Mouse (Mus musculus) liver, adult 2 months (tissue): ENCODE results near the gene Lhx6.

ENCODE experiments used
- CTCF ChIP-seq: fragments of 200-500 bp; IDR thresholded peaks from 2 replicates; pipeline ENCODE4 v1.5.1; 2011; ENCODE audit warnings: low read depth, low read length, control low read depth
- POLR2A ChIP-seq: fragments of 200-500 bp; IDR thresholded peaks from 2 replicates; pipeline ENCODE4 v1.6.1; 2011; ENCODE audit warnings: low read length, control low read depth; ENCODE audit not compliant: insufficient read depth; ENCODE audit errors: extremely low read depth

GRCm38 (mm10) chr2:36073781-36074180 lies 31.4 kb downstream of the Lhx6 start:
- TF ChIP-seq CTCF (no peak), POLR2A (no peak)
